Mouse (Mus musculus) liver, embryonic 11.5 days (tissue): ENCODE data around the gene Ago3. TPM values are rescaled to one million over a fixed set of nuclear protein-coding genes. Genes with fewer than 3 reads are reported as not detected.

Source experiments
- ATAC-seq: fragments of 200-750 bp; cut with Nextera tagmentation; replicated peaks from 2 replicates; pipeline ENCODE4 v1.8.0; 2017; ENCODE audit warnings: moderate number of reproducible peaks, mild to moderate bottlenecking, moderate TSS enrichment, moderate library complexity; ENCODE audit not compliant: low FRiP score
- DNase-seq: peaks from one replicate; pipeline ENCODE4 v3.0.0-alpha.2; 2017; ENCODE audit warnings: low spot score
- H3K27ac ChIP-seq: fragments of 300-500 bp; sonication (generic); 2 replicates; pipeline ENCODE4 v1.5.1; 2014; ENCODE audit warnings: mild to moderate bottlenecking, low read depth, low read length, control low read depth
- H3K27me3 ChIP-seq: fragments of 300-500 bp; sonication (generic); replicated peaks from 2 replicates; pipeline ENCODE4 v1.6.1; 2014; ENCODE audit warnings: low read length, mixed read lengths; ENCODE audit not compliant: control insufficient read depth, insufficient read depth
- H3K36me3 ChIP-seq: fragments of 300-500 bp; sonication (generic); 2 replicates; pipeline ENCODE4 v1.6.1; 2014; ENCODE audit warnings: mild to moderate bottlenecking, low read length, moderate library complexity, mixed read lengths; ENCODE audit not compliant: control insufficient read depth, insufficient read depth
- H3K4me1 ChIP-seq: fragments of 300-500 bp; sonication (generic); replicated peaks from 2 replicates; pipeline ENCODE4 v1.6.1; 2014; ENCODE audit warnings: low read length, mixed read lengths; ENCODE audit not compliant: control insufficient read depth, insufficient read depth
- H3K4me2 ChIP-seq: fragments of 300-500 bp; sonication (generic); 2 replicates; pipeline ENCODE4 v1.6.1; 2014; ENCODE audit warnings: mild to moderate bottlenecking, control low read depth, moderate library complexity
- H3K4me3 ChIP-seq: fragments of 300-500 bp; sonication (generic); 2 replicates; pipeline ENCODE4 v1.5.1; 2014; ENCODE audit warnings: low read depth, low read length, control low read depth
- H3K9ac ChIP-seq: fragments of 300-500 bp; sonication (generic); 2 replicates; pipeline ENCODE4 v1.6.1; 2014; ENCODE audit warnings: low read depth, low read length, control low read depth
- H3K9me3 ChIP-seq: fragments of 300-500 bp; sonication (generic); 2 replicates; pipeline ENCODE4 v1.6.1; 2016; ENCODE audit warnings: low read length, inconsistent platforms, mixed read lengths; ENCODE audit not compliant: control insufficient read depth
- WGBS: fragments of 180-500 bp; shearing (Covaris S2); extraction: QIAGEN DNeasy Blood & Tissue Kit; methylation state at CpG from one replicate; pipeline ENCODE4 v1.1.7; 2014; 5-methylcytosine and 5-hydroxymethylcytosine counted together
- polyA plus RNA-seq: library from polyadenylated mRNA; unstranded; fragments of >200 nt; fragmentation: Nextera tagmentation; extraction: Ambion mirVana; gene quantifications from 2 replicates; pipeline ENCODE4 v1.2.1, GENCODE M21; 2014

The Ago3 gene
- polyA plus RNA-seq, 1 experiment from 2014 or later, result 15.2 TPM

GRCm38 (mm10) chr4:126343451-126343850 is 85.9 kb downstream of the Ago3 start:
- H3K4me1 ChIP-seq, result no peaks in the 10 kb centered on the region
- H3K9me3 ChIP-seq, result no peaks in the 10 kb centered on the region
- H3K27ac ChIP-seq, result no peak overlapping the region
- WGBS, result 72% methylated on average over 4 of the region's 4 CpGs
- DNase-seq (no peak), ATAC-seq (no peak)
- no peak overlapping the region for H3K4me3 ChIP-seq
- no peaks in the 10 kb centered on the region for H3K27me3 ChIP-seq
- H3K9ac ChIP-seq, result no peak overlapping the region
- H3K4me2 ChIP-seq, result no peak overlapping the region
- H3K36me3 ChIP-seq, result peaks cover 8% of the 10 kb centered on the region; the same call in 1 of the 2 replicates

DNA sequence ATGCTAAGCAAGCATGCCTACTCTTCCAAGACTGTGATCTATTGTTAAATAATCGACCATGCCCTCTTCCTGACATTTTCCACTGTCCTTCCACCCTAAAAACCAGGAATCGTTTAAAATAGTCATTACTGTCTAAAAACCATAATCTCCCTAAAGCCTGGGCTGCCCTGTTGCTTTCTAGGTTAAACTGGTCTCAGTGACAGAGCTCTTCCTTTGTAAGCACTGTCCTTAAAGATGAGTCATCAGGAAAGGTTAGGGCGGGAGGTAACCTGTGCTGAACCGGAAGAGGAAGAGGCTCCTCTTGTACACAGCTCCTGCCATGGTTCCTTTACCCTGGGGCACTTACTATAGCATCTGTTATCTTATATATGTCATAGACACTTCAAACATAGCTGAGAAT is 89.9 kb downstream of the Ago3 start:
- Histone ChIP-seq H3K9me3 (no peaks in the 10 kb centered on the region), H3K4me1 (no peaks in the 10 kb centered on the region), H3K36me3 (no peaks in the 10 kb centered on the region), H3K4me3 (no peak overlapping the region), H3K4me2 (no peak overlapping the region), H3K27me3 (no peaks in the 10 kb centered on the region), H3K27ac (no peak overlapping the region), H3K9ac (no peak overlapping the region)
- WGBS, result 50% methylated on average over 4 of the region's 4 CpGs
- DNase-seq, result no peak
- no peak for ATAC-seq

- no peak overlapping the region for H3K27ac ChIP-seq
- ATAC-seq, result no peak
- no peaks in the 10 kb centered on the region for H3K4me1 ChIP-seq
- H3K4me3 ChIP-seq, result no peak overlapping the region
- H3K36me3 ChIP-seq, result no peaks in the 10 kb centered on the region
- DNase-seq, result no peak
- H3K9me3 ChIP-seq, result no peaks in the 10 kb centered on the region
- H3K27me3 ChIP-seq, result no peaks in the 10 kb centered on the region
- WGBS, result 41% methylated on average over 3 of the region's 3 CpGs
- no peak overlapping the region for H3K9ac ChIP-seq
- H3K4me2 ChIP-seq, result no peak overlapping the region
Observed at GRCm38 (mm10) chr4:126332358-126332757, 97.0 kb downstream of the Ago3 start.

DNA sequence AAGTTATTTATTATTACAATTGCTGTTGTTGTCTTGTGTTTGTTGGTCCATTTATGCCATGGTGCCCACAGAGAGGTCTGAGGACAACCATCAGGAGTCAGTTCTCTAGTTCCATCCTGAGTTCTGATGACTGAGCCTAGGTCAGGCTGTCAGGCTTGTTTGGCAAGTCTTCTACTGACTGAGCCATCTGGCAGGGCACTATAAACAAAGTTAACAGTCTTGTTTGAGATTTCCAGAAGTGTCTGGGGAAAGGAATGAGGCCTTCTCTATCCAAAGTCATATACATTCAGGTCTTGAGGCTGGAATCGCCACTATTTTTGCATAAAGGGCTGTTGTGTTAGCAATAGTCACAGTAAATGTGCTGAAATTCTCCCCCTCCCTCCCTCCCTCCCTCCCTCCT is 97.6 kb downstream of the Ago3 start:
- H3K4me2 ChIP-seq, result no peak overlapping the region
- no peaks in the 10 kb centered on the region for H3K27me3 ChIP-seq
- H3K27ac ChIP-seq, result no peak overlapping the region
- no peak for ATAC-seq
- H3K4me3 ChIP-seq, result no peak overlapping the region
- no peak for DNase-seq
- no peaks in the 10 kb centered on the region for H3K9me3 ChIP-seq
- no peak overlapping the region for H3K9ac ChIP-seq
- H3K4me1 ChIP-seq, result no peaks in the 10 kb centered on the region
- H3K36me3 ChIP-seq, result no peaks in the 10 kb centered on the region
- WGBS, result 75% methylated on average over 1 of the region's 1 CpGs

- no peak overlapping the region for H3K9ac ChIP-seq
- H3K9me3 ChIP-seq, result no peaks in the 10 kb centered on the region
- no peak overlapping the region for H3K4me3 ChIP-seq
- no peak overlapping the region for H3K4me2 ChIP-seq
- H3K4me1 ChIP-seq, result peaks cover 3% of the 10 kb centered on the region
- H3K36me3 ChIP-seq, result no peaks in the 10 kb centered on the region
- WGBS, result 88% methylated on average over 4 of the region's 4 CpGs
- no peak overlapping the region for H3K27ac ChIP-seq
- DNase-seq (no peak), ATAC-seq (no peak)
- peaks cover 4% of the 10 kb centered on the region for H3K27me3 ChIP-seq
Observed at GRCm38 (mm10) chr4:126330295-126330694, 99.1 kb downstream of the Ago3 start.

- H3K4me2 ChIP-seq, result no peak overlapping the region
- DNase-seq (no peak), ATAC-seq (no peak)
- H3K27me3 ChIP-seq, result peaks cover 19% of the 10 kb centered on the region
- peaks cover 5% of the 10 kb centered on the region for H3K4me1 ChIP-seq
- no peak overlapping the region for H3K27ac ChIP-seq
- H3K9me3 ChIP-seq, result no peaks in the 10 kb centered on the region
- H3K4me3 ChIP-seq, result no peak overlapping the region
- H3K9ac ChIP-seq, result no peak overlapping the region
- WGBS, result 30% methylated on average over 6 of the region's 6 CpGs
- no peaks in the 10 kb centered on the region for H3K36me3 ChIP-seq
Observed at GRCm38 (mm10) chr4:126326036-126326435, 103.3 kb downstream of the Ago3 start.

DNA sequence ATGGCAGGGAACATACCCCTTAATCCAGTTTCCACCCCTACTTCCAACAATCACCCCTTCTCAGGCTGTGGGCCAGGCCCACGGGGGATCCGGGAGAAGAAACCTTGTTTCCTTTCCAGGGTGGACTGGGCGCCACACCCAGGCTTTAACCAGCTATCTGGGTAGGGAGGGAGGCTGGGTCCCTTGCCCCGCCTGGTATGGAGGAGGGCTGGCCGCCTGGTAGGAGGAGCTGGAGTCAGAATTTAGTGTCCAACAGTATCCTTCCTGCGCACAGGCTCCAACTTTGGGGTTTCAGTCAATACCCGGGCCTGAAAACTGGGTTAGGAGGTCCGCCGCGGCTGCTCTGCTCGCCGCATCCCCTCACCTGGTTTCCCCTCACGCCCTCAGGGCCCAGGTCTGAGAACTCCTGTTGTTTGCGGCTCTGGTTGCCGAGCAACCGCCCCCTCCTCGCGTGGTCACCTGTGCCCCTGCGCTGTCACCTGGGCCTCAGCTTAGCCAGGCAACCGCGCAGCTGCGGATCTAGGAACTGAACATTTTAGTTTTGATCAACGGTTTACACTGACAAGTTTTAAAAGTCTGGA is 104.0 kb downstream of the Ago3 start, which contains the start of gene Tekt2:
TSS of gene Tekt2 (minus strand) at position 408 of the 581 bp plus-strand sequence.
- Histone ChIP-seq H3K4me3 (no peak within 1 kb of the TSS), H3K4me1 (peaks cover 7% of the 10 kb centered on the region), H3K9ac (no peak within 1 kb of the TSS), H3K9me3 (no peaks in the 10 kb centered on the region), H3K27ac (no peak within 1 kb of the TSS), H3K36me3 (no peaks in the 10 kb centered on the region), H3K27me3 (peaks cover 19% of the 10 kb centered on the region), H3K4me2 (peak within 1 kb of the TSS; percentile 39; the same call in 1 of the 2 replicates)
- DNase-seq (no peak), ATAC-seq (no peak)
- WGBS, result 15% methylated on average over 23 of the region's 23 CpGs

GRCm38 (mm10) chr4:126324861-126325260 is 104.5 kb downstream of the Ago3 start:
- peaks cover 19% of the 10 kb centered on the region for H3K27me3 ChIP-seq
- no peak overlapping the region for H3K9ac ChIP-seq
- H3K4me3 ChIP-seq, result no peak overlapping the region
- H3K9me3 ChIP-seq, result no peaks in the 10 kb centered on the region
- H3K36me3 ChIP-seq, result no peaks in the 10 kb centered on the region
- 45% methylated on average over 13 of the region's 13 CpGs for WGBS
- DNase-seq (no peak), ATAC-seq (no peak)
- H3K27ac ChIP-seq, result no peak overlapping the region
- no peak overlapping the region for H3K4me2 ChIP-seq
- peaks cover 10% of the 10 kb centered on the region for H3K4me1 ChIP-seq

DNA sequence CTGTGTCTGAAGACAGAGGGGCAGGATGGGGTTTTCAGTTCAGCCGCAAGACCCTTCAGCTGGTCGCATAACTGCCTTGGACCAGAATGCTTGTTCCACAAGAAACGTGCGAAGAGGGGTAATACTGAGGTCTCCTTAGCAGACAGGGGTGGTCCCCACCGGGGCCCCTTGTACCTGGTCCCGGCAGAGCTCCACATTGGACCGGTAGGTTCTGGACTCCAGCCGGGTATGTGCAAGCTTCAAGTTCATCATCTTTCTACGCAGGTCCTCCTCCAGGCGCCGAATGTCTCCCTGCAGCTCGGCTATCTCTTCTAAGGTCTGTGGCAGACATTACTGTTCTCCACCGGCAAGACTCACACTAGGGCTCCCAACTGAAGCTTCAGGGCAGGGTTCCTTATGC is 106.7 kb downstream of the Ago3 start:
- H3K4me3 ChIP-seq, result no peak overlapping the region
- H3K27me3 ChIP-seq, result peaks cover 19% of the 10 kb centered on the region
- peaks cover 10% of the 10 kb centered on the region for H3K4me1 ChIP-seq
- no peak overlapping the region for H3K4me2 ChIP-seq
- DNase-seq (no peak), ATAC-seq (no peak)
- H3K36me3 ChIP-seq, result peaks cover 8% of the 10 kb centered on the region
- 89% methylated on average over 13 of the region's 13 CpGs for WGBS
- H3K9me3 ChIP-seq, result no peaks in the 10 kb centered on the region
- H3K27ac ChIP-seq, result no peak overlapping the region
- no peak overlapping the region for H3K9ac ChIP-seq
